Mouse (Mus musculus) forebrain, embryonic 11.5 days (tissue): ENCODE data around the gene Wbp2nl. TPM values are rescaled to one million over a fixed set of nuclear protein-coding genes. Genes with fewer than 3 reads are reported as not detected.

Source experiments
- ATAC-seq: fragments of 200-750 bp; cut with Nextera tagmentation; replicated peaks from 2 replicates; pipeline ENCODE4 v1.8.0; 2017; ENCODE audit warnings: moderate TSS enrichment; ENCODE audit not compliant: low FRiP score
- DNase-seq: peaks from one replicate; pipeline ENCODE4 v3.0.0-alpha.2; 2017; ENCODE audit warnings: low spot score
- H3K27ac ChIP-seq: fragments of 300-500 bp; sonication (generic); 2 replicates; pipeline ENCODE4 v1.5.1; 2014; ENCODE audit warnings: low read depth, low read length
- H3K27me3 ChIP-seq: fragments of 300-500 bp; sonication (generic); 2 replicates; pipeline ENCODE4 v1.6.1; 2014; ENCODE audit warnings: mild to moderate bottlenecking, low read length, mixed read lengths; ENCODE audit not compliant: control insufficient read depth, insufficient read depth
- H3K36me3 ChIP-seq: fragments of 300-500 bp; sonication (generic); 2 replicates; pipeline ENCODE4 v1.6.1; 2014; ENCODE audit warnings: mild to moderate bottlenecking, low read length, moderate library complexity, mixed read lengths; ENCODE audit not compliant: control insufficient read depth, insufficient read depth
- H3K4me1 ChIP-seq: fragments of 300-500 bp; sonication (generic); replicated peaks from 2 replicates; pipeline ENCODE4 v1.6.1; 2014; ENCODE audit warnings: low read length, mixed read lengths; ENCODE audit not compliant: control insufficient read depth, insufficient read depth
- H3K4me2 ChIP-seq: fragments of 300-500 bp; sonication (generic); 2 replicates; pipeline ENCODE4 v1.6.1; 2014; ENCODE audit warnings: low read depth, mild to moderate bottlenecking, low read length, moderate library complexity, mixed read lengths; ENCODE audit not compliant: severe bottlenecking
- H3K4me3 ChIP-seq: fragments of 300-500 bp; sonication (generic); 2 replicates; pipeline ENCODE4 v1.5.1; 2014; ENCODE audit warnings: low read depth, low read length
- H3K9ac ChIP-seq: fragments of 300-500 bp; sonication (generic); 2 replicates; pipeline ENCODE4 v1.6.1; 2014; ENCODE audit warnings: low read length
- H3K9me3 ChIP-seq: fragments of 300-500 bp; sonication (generic); 2 replicates; pipeline ENCODE4 v1.6.1; 2016; ENCODE audit warnings: low read length, mixed read lengths; ENCODE audit not compliant: control insufficient read depth
- WGBS: fragments of 180-500 bp; shearing (Covaris S2); extraction: QIAGEN DNeasy Blood & Tissue Kit; methylation state at CpG from one replicate; pipeline ENCODE4 v1.1.7; 2014; 5-methylcytosine and 5-hydroxymethylcytosine counted together
- polyA plus RNA-seq: library from polyadenylated mRNA; unstranded; fragments of >200 nt; fragmentation: Nextera tagmentation; extraction: Ambion mirVana; gene quantifications from 2 replicates; pipeline ENCODE4 v1.2.1, GENCODE M21; 2014

The Wbp2nl gene
- polyA plus RNA-seq, 1 experiment from 2014 or later = not detected

- no peak overlapping the region for H3K9ac ChIP-seq
- H3K27ac ChIP-seq = no peak overlapping the region
- no peak overlapping the region for H3K4me3 ChIP-seq
Observed at GRCm38 (mm10) chr15:82268783-82269182, 30.0 kb upstream of the Wbp2nl start.

GRCm38 (mm10) chr15:82271201-82271600, 27.6 kb upstream of the Wbp2nl start:
- Histone ChIP-seq H3K9me3 (no peaks in the 10 kb centered on the region), H3K27ac (no peak overlapping the region), H3K27me3 (peaks cover 3% of the 10 kb centered on the region; the same call in 1 of the 2 replicates), H3K4me1 (peaks cover 9% of the 10 kb centered on the region; the same call in 1 of the 2 replicates), H3K4me2 (no peak overlapping the region), H3K4me3 (no peak overlapping the region), H3K36me3 (no peaks in the 10 kb centered on the region), H3K9ac (no peak overlapping the region)
- DNase-seq (peak; percentile 91), ATAC-seq (0 out of 2 replicates have a peak, but pooled peaks have one; percentile 13)
- 3% methylated on average over 5 of the region's 5 CpGs for WGBS

More at GRCm38 (mm10) chr15:82268783-82269182, 30.0 kb upstream of the Wbp2nl start:
- no peaks in the 10 kb centered on the region for H3K9me3 ChIP-seq
- DNase-seq = no peak
- H3K36me3 ChIP-seq = no peaks in the 10 kb centered on the region
- ATAC-seq = no peak
- H3K4me2 ChIP-seq = no peak overlapping the region
- WGBS = 89% methylated on average over 9 of the region's 9 CpGs
- H3K27me3 ChIP-seq = peaks cover 2% of the 10 kb centered on the region; the same call in 1 of the 2 replicates
- peaks cover 6% of the 10 kb centered on the region; the same call in 1 of the 2 replicates for H3K4me1 ChIP-seq

- no peak overlapping the region for H3K9ac ChIP-seq
- no peak for DNase-seq
- H3K4me3 ChIP-seq = no peak overlapping the region
- H3K4me1 ChIP-seq = peaks cover 12% of the 10 kb centered on the region; the same call in 1 of the 2 replicates
- no peaks in the 10 kb centered on the region for H3K36me3 ChIP-seq
- WGBS = 85% methylated on average over 6 of the region's 6 CpGs
- no peaks in the 10 kb centered on the region for H3K9me3 ChIP-seq
- no peak overlapping the region for H3K4me2 ChIP-seq
- no peak overlapping the region for H3K27ac ChIP-seq
- ATAC-seq = no peak
- H3K27me3 ChIP-seq = peaks cover 3% of the 10 kb centered on the region; the same call in 1 of the 2 replicates
Observed at GRCm38 (mm10) chr15:82272295-82272694, 26.5 kb upstream of the Wbp2nl start.

- H3K4me3 ChIP-seq = peak within 1 kb of the TSS; percentile 73
- H3K36me3 ChIP-seq = peaks cover 3% of the 10 kb centered on the region; the same call in 1 of the 2 replicates
- H3K9ac ChIP-seq = peak within 1 kb of the TSS; percentile 92
- H3K27ac ChIP-seq = peak within 1 kb of the TSS; percentile 88
- ATAC-seq = no peak; the same call in 1 of the 2 replicates
- DNase-seq = no peak
- 32% methylated on average over 6 of the region's 6 CpGs for whole genome bisulfite sequencing
- peaks cover 8% of the 10 kb centered on the region; the same call in 1 of the 2 replicates for H3K4me1 ChIP-seq
- peak within 1 kb of the TSS; percentile 93 for H3K4me2 ChIP-seq
- H3K27me3 ChIP-seq = peaks cover 3% of the 10 kb centered on the region; the same call in 1 of the 2 replicates
- no peaks in the 10 kb centered on the region for H3K9me3 ChIP-seq
Observed at GRCm38 (mm10) chr15:82274593-82274926, 24.2 kb upstream of the Wbp2nl start, which contains the start of gene Sept3. Gene Sept3, plus strand, starts transcription at chr15:82274893.

- Histone ChIP-seq H3K27ac (peak overlapping the region; percentile 88), H3K4me1 (peaks cover 8% of the 10 kb centered on the region; the same call in 1 of the 2 replicates), H3K9ac (peak overlapping the region; percentile 92), H3K4me3 (peak overlapping the region; percentile 73), H3K36me3 (peaks cover 5% of the 10 kb centered on the region; the same call in 1 of the 2 replicates), H3K9me3 (no peaks in the 10 kb centered on the region), H3K4me2 (peak overlapping the region; percentile 93), H3K27me3 (peaks cover 3% of the 10 kb centered on the region; the same call in 1 of the 2 replicates)
- ATAC-seq (peak; percentile 75), DNase-seq (peak; percentile 86)
- WGBS = under 1% methylated on average over 79 of the region's 86 CpGs
Observed at GRCm38 (mm10) chr15:82274927-82275901, 23.5 kb upstream of the Wbp2nl start.

GRCm38 (mm10) chr15:82277591-82277990, 21.2 kb upstream of the Wbp2nl start:
- peaks cover 11% of the 10 kb centered on the region; the same call in 1 of the 2 replicates for H3K36me3 ChIP-seq

GRCm38 (mm10) chr15:82280638-82281037, 18.1 kb upstream of the Wbp2nl start:
- no peak for DNase-seq
- Histone ChIP-seq H3K4me2 (no peak overlapping the region), H3K27ac (no peak overlapping the region), H3K27me3 (no peaks in the 10 kb centered on the region), H3K9ac (no peak overlapping the region), H3K4me1 (peaks cover 6% of the 10 kb centered on the region; the same call in 1 of the 2 replicates), H3K36me3 (peaks cover 19% of the 10 kb centered on the region; the same call in 1 of the 2 replicates), H3K4me3 (no peak overlapping the region), H3K9me3 (no peaks in the 10 kb centered on the region)
- no peak for ATAC-seq
- WGBS = 86% methylated on average over 4 of the region's 4 CpGs

More at GRCm38 (mm10) chr15:82277591-82277990, 21.2 kb upstream of the Wbp2nl start:
- no peak for ATAC-seq
- H3K27me3 ChIP-seq = peaks cover 3% of the 10 kb centered on the region; the same call in 1 of the 2 replicates
- no peak overlapping the region for H3K9ac ChIP-seq
- H3K27ac ChIP-seq = no peak overlapping the region
- DNase-seq = no peak
- H3K9me3 ChIP-seq = no peaks in the 10 kb centered on the region
- 88% methylated on average over 5 of the region's 5 CpGs for WGBS
- H3K4me3 ChIP-seq = no peak overlapping the region
- H3K4me2 ChIP-seq = no peak overlapping the region
- peaks cover 6% of the 10 kb centered on the region; the same call in 1 of the 2 replicates for H3K4me1 ChIP-seq

GRCm38 (mm10) chr15:82286157-82286556, 12.6 kb upstream of the Wbp2nl start:
- Histone ChIP-seq H3K4me1 (no peaks in the 10 kb centered on the region), H3K27ac (no peak overlapping the region), H3K36me3 (peaks cover 31% of the 10 kb centered on the region; the same call in 1 of the 2 replicates), H3K9ac (no peak overlapping the region), H3K4me2 (no peak overlapping the region), H3K27me3 (no peaks in the 10 kb centered on the region), H3K9me3 (no peaks in the 10 kb centered on the region), H3K4me3 (no peak overlapping the region)
- ATAC-seq (no peak), DNase-seq (no peak)
- 72% methylated on average over 12 of the region's 12 CpGs for WGBS
